Mouse (Mus musculus) heart, postnatal 36 days (tissue): ENCODE measurements at regions not wholly inside any gene's neighbourhood (a gene's known extent, or its start where the extent isn't known, plus 50 kb on each side); places are given as distances from the start of the nearest gene placed in this dataset.

Source experiments
- DNase-seq, 2 experiments: peaks; one replicate each; pipeline ENCODE4 v3.0.0; 2021 to 2022
- intact Hi-C: fragments of 180-260 bp; cut with DNase I; formaldehyde crosslinking; loops from one replicate; pipeline ENCODE4 v1.15.1; 2025

- intact Hi-C loops: no loop called here
- peak in 1 of 2 experiments; percentile 11 for DNase-seq
Observed at GRCm38 (mm10) chr15:61770721-61771542, 848.1 kb upstream of the A1bg start.

DNA sequence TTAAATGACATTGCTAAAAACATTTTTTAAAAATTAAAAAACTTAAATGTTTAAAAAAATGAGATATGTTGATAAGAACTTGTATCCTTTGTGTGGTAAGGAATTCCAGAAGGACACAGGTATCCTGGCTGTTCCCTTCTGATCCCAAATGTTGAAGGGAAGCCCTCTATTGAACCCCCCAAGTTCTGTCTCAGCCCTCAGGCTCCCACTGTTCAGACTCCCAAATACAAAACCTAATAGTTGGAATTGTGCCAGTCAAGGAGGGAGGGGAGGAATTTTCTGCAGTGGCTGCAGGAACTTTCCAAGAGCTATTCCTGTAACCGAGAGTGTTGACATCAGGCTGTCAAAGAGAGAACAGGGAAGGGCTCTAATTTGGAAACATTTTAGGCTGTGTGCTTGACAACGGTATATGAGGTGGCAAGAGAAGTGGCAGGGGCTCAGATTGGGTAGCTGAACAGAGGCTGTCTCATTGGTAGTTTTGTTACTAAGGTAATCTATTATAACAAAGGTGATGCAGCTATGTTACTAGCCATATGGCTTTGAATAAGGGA lies 843.8 kb upstream of the A1bg start:
- DNase-seq: peak in 1 of 2 experiments; percentile 27
- intact Hi-C loops: no loop called here

DNA sequence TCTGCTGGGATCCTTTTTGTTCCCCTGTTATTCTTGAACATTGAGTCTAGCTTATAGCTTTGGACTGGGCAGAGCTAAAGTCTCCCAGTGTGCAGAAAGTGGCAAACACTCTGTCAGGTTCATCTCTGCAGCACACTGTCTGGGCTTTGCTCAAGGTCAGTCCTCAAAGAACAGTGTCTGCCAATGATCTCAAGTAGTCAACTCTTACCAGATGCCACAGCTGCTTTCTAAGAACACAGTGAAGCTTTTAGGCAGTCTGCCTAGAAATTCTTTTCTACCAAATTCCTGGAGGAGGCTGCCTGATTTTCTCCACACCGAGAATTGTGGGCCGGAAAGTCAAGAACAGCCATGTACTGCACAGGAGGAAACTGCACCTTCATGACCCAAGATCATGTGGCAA lies 831.0 kb upstream of the A1bg start:
- DNase-seq: peak in 1 of 2 experiments; percentile 10
- intact Hi-C loops: no loop called here

DNA sequence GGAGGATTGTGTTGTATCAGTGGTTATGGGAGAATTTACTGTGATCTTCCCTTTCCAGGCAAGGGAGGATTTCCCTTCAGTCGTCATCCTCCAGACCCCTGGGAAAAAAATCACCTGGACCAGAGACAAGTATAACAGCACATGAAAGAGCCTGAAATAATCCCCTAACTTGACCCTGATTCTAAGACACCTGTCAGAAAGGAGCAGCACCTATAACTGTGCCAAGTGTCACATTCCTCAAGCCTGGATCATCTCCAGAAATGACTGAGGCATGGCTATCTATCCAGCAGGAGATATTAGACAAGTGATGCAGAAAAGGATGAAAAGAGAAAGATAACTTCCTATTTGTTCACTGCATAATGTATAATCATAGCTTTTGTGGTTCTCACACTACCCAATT lies 800.9 kb upstream of the A1bg start:
- intact Hi-C loops: no loop called here
- DNase-seq: no peak

DNA sequence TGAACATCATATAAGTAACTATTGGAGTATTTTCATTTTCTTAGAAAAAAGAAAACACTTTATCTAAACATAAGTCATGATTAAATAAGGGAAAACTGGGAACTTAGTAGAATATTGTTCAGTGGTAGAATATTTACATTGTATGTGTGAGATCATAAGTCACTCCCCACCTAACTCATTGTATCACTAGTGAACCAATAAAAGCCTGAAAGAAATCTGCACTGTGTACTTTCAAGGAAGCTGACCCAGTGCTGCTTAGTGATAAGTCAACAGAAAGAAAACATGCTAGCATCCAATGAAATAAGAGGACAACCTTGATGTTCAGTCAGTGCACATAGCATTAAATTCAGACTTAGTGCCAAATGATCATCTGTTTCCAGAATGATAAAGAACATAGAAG lies 795.7 kb upstream of the A1bg start:
- intact Hi-C loops: no loop called here
- DNase-seq: no peak

GRCm38 (mm10) chr15:61717216-61717615 lies 794.4 kb upstream of the A1bg start:
- no peak for DNase-seq
- intact Hi-C loops: no loop called here

- no peak for DNase-seq
Observed at GRCm38 (mm10) chr15:61713953-61714352, 791.1 kb upstream of the A1bg start.

GRCm38 (mm10) chr15:61708928-61709327 lies 786.1 kb upstream of the A1bg start:
- intact Hi-C loops: no loop called here
- DNase-seq: no peak

More at GRCm38 (mm10) chr15:61713953-61714352, 791.1 kb upstream of the A1bg start:
- intact Hi-C loops: no loop called here

DNA sequence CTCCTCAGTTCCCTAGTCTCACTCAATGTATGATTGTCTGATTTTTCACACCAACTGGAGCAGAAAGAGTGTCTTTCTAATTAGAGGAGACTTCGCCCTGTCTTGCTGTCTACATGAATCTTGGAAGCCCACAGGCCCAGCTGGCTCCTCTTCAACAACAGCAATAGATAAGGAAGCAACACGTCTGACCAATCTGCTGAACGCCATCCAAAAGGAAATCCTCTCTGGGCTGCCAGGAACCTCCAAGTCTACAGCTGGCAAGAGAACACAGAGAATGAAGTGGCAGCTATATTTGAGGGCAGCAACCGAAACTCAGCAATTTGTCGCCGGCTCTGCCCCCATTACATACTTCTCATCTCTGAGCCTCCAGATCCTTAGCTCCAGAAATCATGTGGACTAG lies 785.1 kb upstream of the A1bg start:
- intact Hi-C loops: no loop called here
- peak; percentile 18 to 19 for DNase-seq

DNA sequence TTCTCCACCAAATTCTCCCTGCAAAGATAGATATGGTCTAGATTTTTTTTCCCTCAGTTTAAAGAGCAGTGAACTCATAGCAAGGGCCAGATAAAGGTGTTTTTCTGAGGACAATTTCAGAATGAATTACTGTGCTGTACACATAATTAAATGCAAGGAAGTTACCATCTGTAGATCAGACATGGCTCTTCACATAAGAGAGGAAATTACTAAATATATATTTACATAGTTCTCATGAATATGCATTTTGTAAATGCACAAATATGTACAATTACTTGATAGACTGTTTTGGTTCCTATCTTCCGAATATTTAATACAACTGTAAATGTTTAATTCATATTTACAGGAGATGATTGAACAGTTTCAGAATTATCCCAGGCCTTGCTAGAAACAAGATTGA lies 769.9 kb upstream of the A1bg start:
- intact Hi-C loops: no loop called here
- no peak for DNase-seq

DNA sequence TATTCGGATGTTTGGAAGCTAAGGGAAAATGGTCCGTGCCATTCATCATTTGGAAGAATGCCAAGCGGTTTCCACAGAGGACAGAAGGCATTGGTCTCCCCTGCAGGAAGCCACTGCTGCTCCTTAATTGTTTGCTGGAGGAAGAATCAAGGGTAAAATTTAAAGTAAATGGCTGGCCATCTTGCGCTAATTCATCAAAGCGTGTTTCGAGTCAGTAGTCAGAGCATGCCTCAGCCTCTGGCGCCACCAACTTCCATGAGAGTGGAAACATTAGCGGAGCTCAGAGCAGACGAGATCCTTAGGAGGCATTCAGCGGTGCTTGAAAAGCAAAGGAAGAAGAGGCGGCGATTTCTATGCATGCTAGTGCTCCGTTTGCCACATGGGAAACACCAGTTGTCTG lies 767.6 kb upstream of the A1bg start:
- intact Hi-C loops: no loop called here

DNA sequence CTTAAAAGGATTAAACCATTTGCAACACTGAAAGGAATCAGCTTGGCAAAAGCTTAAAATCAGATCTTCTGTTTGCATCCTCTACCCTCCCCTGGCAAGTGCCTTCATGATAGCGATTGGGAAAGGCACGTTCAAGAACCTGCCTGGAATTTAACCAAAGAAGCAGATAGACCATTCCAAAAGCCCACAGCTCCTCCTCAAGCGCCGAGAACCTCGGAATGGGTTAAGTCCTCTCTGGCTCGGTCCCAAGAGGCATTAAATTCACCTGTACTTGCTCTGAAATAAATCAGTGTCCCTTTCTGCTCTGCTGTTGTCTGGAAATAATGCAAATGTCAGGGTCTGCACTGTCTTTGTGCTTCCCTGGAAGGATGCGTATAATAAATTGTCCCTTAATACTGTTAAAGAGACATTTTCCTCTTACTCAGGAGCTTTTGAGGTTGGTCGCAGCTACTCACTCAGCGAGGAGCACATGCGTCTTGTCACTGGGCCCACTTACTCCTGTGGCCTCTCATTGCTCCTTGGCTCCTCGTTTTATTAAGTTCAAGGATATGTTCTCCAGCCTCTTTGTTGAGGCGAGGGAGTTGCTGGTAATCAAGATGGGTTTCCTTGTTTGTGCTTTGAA lies 767.1 kb upstream of the A1bg start:
- no peak for DNase-seq
- intact Hi-C loops: no loop called here

More for the DNA sequence above, 767.6 kb upstream of the A1bg start:
- DNase-seq: no peak

DNA sequence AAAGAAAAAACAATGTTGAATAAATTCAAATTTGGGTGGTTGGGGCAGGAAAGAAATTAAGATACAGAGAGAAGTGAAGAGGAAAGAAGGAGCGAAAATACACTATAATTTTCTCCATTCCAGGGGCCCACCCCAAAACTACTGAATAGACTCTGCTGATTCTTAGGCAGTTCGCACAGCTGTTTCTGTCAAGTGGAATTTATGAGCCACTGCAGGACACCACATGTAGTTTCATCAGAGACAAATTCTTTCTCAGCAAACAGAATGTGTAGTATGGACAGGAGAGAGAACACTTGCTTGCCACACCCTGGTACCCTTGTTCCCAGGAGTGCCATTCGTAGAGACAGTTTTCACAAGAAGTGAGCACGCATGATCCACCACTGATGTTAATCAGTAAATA lies 760.2 kb upstream of the A1bg start:
- DNase-seq: no peak
- intact Hi-C loops: no loop called here

DNA sequence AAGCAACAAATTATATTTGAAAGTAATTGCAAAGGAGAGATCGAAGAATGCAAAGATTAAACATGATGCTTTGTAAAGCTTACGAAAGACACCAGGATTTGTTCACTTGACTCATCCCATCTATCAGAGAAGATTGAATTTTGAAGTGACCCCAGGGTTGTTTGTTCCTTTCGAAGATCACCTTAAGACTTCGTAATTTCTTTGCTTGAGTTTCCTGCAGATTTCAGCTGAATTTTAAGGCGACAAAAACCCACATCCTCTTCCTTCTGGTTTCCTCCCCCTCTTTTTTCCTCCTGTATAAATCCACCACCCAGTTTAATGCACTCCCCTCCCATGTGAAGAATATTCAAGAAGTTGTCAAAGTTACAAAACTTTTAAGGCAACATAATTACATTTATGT lies 747.7 kb upstream of the A1bg start:
- no peak for DNase-seq
- intact Hi-C loops: no loop called here

- no peak for DNase-seq
- intact Hi-C loops: no loop called here
Observed at GRCm38 (mm10) chr15:61660581-61660980, 737.8 kb upstream of the A1bg start.

DNA sequence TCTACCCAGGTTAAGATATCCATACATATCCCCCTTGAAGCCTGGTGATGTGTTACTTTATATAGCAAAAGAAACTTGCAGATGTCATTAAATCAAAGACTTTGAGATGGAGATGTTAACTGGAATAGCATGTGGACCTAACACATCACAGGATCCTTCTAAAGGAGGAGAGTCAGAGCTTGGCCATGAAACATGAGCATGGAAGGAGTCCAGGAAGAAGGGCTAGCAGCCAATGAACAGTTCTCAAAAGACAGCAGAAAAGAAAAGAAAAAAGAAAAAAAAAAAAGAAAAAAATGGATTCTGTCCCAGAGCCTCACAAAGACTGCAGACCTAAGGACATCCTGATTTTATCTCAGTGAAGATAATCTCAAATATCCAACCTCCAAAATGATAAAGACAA lies 734.1 kb upstream of the A1bg start:
- DNase-seq: peak; percentile 14 to 21
- intact Hi-C loops: no loop called here

GRCm38 (mm10) chr15:61654846-61655245 lies 732.0 kb upstream of the A1bg start:
- no peak for DNase-seq
- intact Hi-C loops: no loop called here

DNA sequence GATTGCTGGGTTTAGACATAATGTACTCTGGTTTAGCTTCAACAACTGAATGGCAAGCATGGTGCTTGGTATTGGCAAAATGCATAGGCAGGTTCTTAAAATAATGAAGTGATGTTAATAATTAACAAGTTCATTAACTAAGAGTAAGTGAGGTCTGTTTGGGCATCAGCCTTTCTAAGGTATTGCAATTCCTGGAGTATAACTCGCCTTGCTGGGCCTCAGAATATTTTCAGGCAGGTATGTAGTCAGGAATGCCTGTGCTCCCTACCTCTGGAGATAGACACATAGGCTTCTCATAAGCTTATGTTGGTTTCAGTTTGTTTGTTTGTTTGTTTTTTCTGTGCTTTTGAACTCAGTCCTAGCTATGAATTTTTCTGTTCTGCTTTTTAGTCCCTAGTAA lies 731.0 kb upstream of the A1bg start:
- intact Hi-C loops: no loop called here

GRCm38 (mm10) chr15:61618638-61619500 lies 696.1 kb upstream of the A1bg start:
- DNase-seq: no peak
- intact Hi-C loops: no loop called here

More for the DNA sequence above, 731.0 kb upstream of the A1bg start:
- DNase-seq: no peak

DNA sequence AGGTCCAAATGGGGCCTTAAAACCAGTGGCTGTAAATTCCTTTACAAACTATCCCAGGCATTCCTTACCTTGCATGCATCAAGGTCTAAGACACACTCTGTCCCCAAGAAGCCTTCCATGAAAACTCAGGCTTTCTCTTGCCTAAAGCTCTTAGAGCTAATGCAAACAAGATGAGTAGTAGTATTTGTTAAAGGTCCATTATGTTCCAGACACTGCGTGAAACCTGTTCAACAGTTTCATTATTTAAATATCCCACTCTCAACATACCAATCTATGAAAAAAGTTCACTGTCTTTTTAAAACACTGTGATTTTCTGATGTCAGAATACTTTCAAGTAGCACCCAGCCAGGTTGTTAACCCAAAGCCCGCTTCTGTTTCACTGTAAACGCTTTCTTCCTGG lies 687.9 kb upstream of the A1bg start:
- DNase-seq: no peak
- intact Hi-C loops: no loop called here

- intact Hi-C loops: no loop called here
- DNase-seq: no peak
Observed at GRCm38 (mm10) chr15:61609656-61610055, 686.8 kb upstream of the A1bg start.
